Mouse (Mus musculus) limb, embryonic 11.5 days (tissue): ENCODE results near the gene Ctsd. TPM values are rescaled to one million over a fixed set of nuclear protein-coding genes. Genes with fewer than 3 reads are reported as not detected.

Experiments
- ATAC-seq: fragments of 200-750 bp; cut with Nextera tagmentation; 2 replicates; pipeline ENCODE4 v1.8.0; 2017; ENCODE audit warnings: low read depth; ENCODE audit not compliant: insufficient number of reproducible peaks, low FRiP score, low TSS enrichment
- DNase-seq: peaks from one replicate; pipeline ENCODE4 v3.0.0-alpha.2; 2015; ENCODE audit warnings: low spot score
- H3K27ac ChIP-seq: fragments of 300-500 bp; sonication (generic); replicated peaks from 2 replicates; pipeline ENCODE4 v1.5.1; 2014; ENCODE audit warnings: low read depth, mild to moderate bottlenecking, low read length
- H3K27me3 ChIP-seq: fragments of 300-500 bp; sonication (generic); 2 replicates; pipeline ENCODE4 v1.6.1; 2014; ENCODE audit warnings: mild to moderate bottlenecking, low read length, mixed read lengths; ENCODE audit not compliant: control insufficient read depth, insufficient read depth
- H3K36me3 ChIP-seq: fragments of 300-500 bp; sonication (generic); 2 replicates; pipeline ENCODE4 v1.6.1; 2014; ENCODE audit warnings: mild to moderate bottlenecking, low read length, moderate library complexity, mixed read lengths; ENCODE audit not compliant: control insufficient read depth, insufficient read depth
- H3K4me1 ChIP-seq: fragments of 300-500 bp; sonication (generic); 2 replicates; pipeline ENCODE4 v1.6.1; 2014; ENCODE audit warnings: low read length, mixed read lengths; ENCODE audit not compliant: control insufficient read depth, insufficient read depth
- H3K4me2 ChIP-seq: fragments of 300-500 bp; sonication (generic); 2 replicates; pipeline ENCODE4 v1.6.1; 2014; ENCODE audit warnings: low read depth, mild to moderate bottlenecking, moderate library complexity; ENCODE audit not compliant: severe bottlenecking
- H3K4me3 ChIP-seq: fragments of 300-500 bp; sonication (generic); 2 replicates; pipeline ENCODE4 v1.5.1; 2014; ENCODE audit warnings: low read depth, low read length
- H3K9ac ChIP-seq: fragments of 300-500 bp; sonication (generic); 2 replicates; pipeline ENCODE4 v1.6.1; 2014; ENCODE audit warnings: mild to moderate bottlenecking, low read length
- H3K9me3 ChIP-seq: fragments of 300-500 bp; sonication (generic); 2 replicates; pipeline ENCODE4 v1.6.1; 2016; ENCODE audit warnings: low read length; ENCODE audit not compliant: control insufficient read depth
- WGBS: fragments of 180-500 bp; shearing (Covaris S2); extraction: QIAGEN DNeasy Blood & Tissue Kit; methylation state at CpG from one replicate; pipeline ENCODE4 v1.1.7; 2014; 5-methylcytosine and 5-hydroxymethylcytosine counted together
- polyA plus RNA-seq: library from polyadenylated mRNA; unstranded; fragments of >200 nt; fragmentation: Nextera tagmentation; extraction: Ambion mirVana; gene quantifications from 2 replicates; pipeline ENCODE4 v1.2.1, GENCODE M21; 2014

The Ctsd gene
- polyA plus RNA-seq, 1 experiment from 2014 or later: 133 TPM

GRCm38 (mm10) chr7:142395472-142395871 lies 7.6 kb upstream of the Ctsd start:
- no peak overlapping the region for H3K27ac ChIP-seq
- H3K27me3 ChIP-seq: no peaks in the 10 kb centered on the region
- H3K9ac ChIP-seq: no peak overlapping the region
- DNase-seq (no peak), ATAC-seq (no peak)
- no peaks in the 10 kb centered on the region for H3K36me3 ChIP-seq
- no peaks in the 10 kb centered on the region for H3K9me3 ChIP-seq
- no peaks in the 10 kb centered on the region for H3K4me1 ChIP-seq
- H3K4me3 ChIP-seq: no peak overlapping the region
- 86% methylated on average over 4 of the region's 4 CpGs for WGBS
- H3K4me2 ChIP-seq: no peak overlapping the region

GRCm38 (mm10) chr7:142394261-142395190 lies 6.7 kb upstream of the Ctsd start:
- DNase-seq (no peak), ATAC-seq (no peak)
- Histone ChIP-seq H3K27ac (no peak overlapping the region), H3K4me2 (no peak overlapping the region), H3K27me3 (no peaks in the 10 kb centered on the region), H3K36me3 (no peaks in the 10 kb centered on the region), H3K4me3 (no peak overlapping the region), H3K9ac (no peak overlapping the region), H3K4me1 (no peaks in the 10 kb centered on the region), H3K9me3 (no peaks in the 10 kb centered on the region)
- 75% methylated on average over 6 of the region's 6 CpGs for WGBS

- no peak for DNase-seq
- H3K4me3 ChIP-seq: no peak overlapping the region
- H3K36me3 ChIP-seq: no peaks in the 10 kb centered on the region
- H3K9me3 ChIP-seq: no peaks in the 10 kb centered on the region
- no peak overlapping the region for H3K27ac ChIP-seq
- no peaks in the 10 kb centered on the region for H3K27me3 ChIP-seq
- no peak overlapping the region for H3K9ac ChIP-seq
- H3K4me1 ChIP-seq: no peaks in the 10 kb centered on the region
- 32% methylated on average over 4 of the region's 4 CpGs for WGBS
- ATAC-seq: no peak
- no peak overlapping the region for H3K4me2 ChIP-seq
These were observed 5.4 kb upstream of the Ctsd start for GRCm38 (mm10) chr7:142393191-142393590.

GRCm38 (mm10) chr7:142391609-142392008 lies 3.8 kb upstream of the Ctsd start:
- H3K27ac ChIP-seq: no peak overlapping the region
- H3K4me1 ChIP-seq: peaks cover 6% of the 10 kb centered on the region
- WGBS: 82% methylated on average over 4 of the region's 4 CpGs
- H3K36me3 ChIP-seq: no peaks in the 10 kb centered on the region
- no peak overlapping the region for H3K9ac ChIP-seq
- H3K4me3 ChIP-seq: no peak overlapping the region
- no peaks in the 10 kb centered on the region for H3K27me3 ChIP-seq
- DNase-seq (no peak), ATAC-seq (no peak)
- no peaks in the 10 kb centered on the region for H3K9me3 ChIP-seq
- no peak overlapping the region for H3K4me2 ChIP-seq

GRCm38 (mm10) chr7:142391108-142391507 lies 3.3 kb upstream of the Ctsd start:
- DNase-seq (no peak), ATAC-seq (no peak)
- Histone ChIP-seq H3K27ac (no peak overlapping the region), H3K9ac (no peak overlapping the region), H3K4me2 (no peak overlapping the region), H3K36me3 (no peaks in the 10 kb centered on the region), H3K27me3 (no peaks in the 10 kb centered on the region), H3K4me3 (no peak overlapping the region), H3K9me3 (no peaks in the 10 kb centered on the region), H3K4me1 (peaks cover 9% of the 10 kb centered on the region)
- WGBS: 84% methylated on average over 3 of the region's 3 CpGs

- H3K27me3 ChIP-seq: no peaks in the 10 kb centered on the region
- H3K4me1 ChIP-seq: peaks cover 9% of the 10 kb centered on the region
- H3K4me3 ChIP-seq: no peak overlapping the region
- H3K4me2 ChIP-seq: no peak overlapping the region
- H3K9me3 ChIP-seq: no peaks in the 10 kb centered on the region
- no peak overlapping the region for H3K9ac ChIP-seq
- WGBS: 86% methylated on average over 3 of the region's 3 CpGs
- ATAC-seq (no peak), DNase-seq (no peak)
- peaks cover 2% of the 10 kb centered on the region for H3K36me3 ChIP-seq
- H3K27ac ChIP-seq: no peak overlapping the region
These were observed 2.3 kb upstream of the Ctsd start for GRCm38 (mm10) chr7:142389961-142390650.

- no peaks in the 10 kb centered on the region for H3K27me3 ChIP-seq
- no peak overlapping the region for H3K27ac ChIP-seq
- no peak for DNase-seq
- peaks cover 9% of the 10 kb centered on the region for H3K36me3 ChIP-seq
- H3K9ac ChIP-seq: no peak overlapping the region
- ATAC-seq: no peak
- no peak overlapping the region for H3K4me3 ChIP-seq
- H3K4me2 ChIP-seq: no peak overlapping the region
- peaks cover 9% of the 10 kb centered on the region for H3K4me1 ChIP-seq
- WGBS: 90% methylated on average over 2 of the region's 2 CpGs
- no peaks in the 10 kb centered on the region for H3K9me3 ChIP-seq
These were observed 902 bp upstream of the Ctsd start for GRCm38 (mm10) chr7:142388740-142389139.

GRCm38 (mm10) chr7:142388198-142388597 lies 360 bp upstream of the Ctsd start:
- ATAC-seq (0 out of 2 replicates have a peak, but pooled peaks have one; percentile 2), DNase-seq (no peak)
- Histone ChIP-seq H3K36me3 (peaks cover 12% of the 10 kb centered on the region), H3K9ac (no peak overlapping the region), H3K4me2 (peak overlapping the region; percentile 85), H3K4me1 (peaks cover 9% of the 10 kb centered on the region), H3K27ac (no peak overlapping the region), H3K27me3 (no peaks in the 10 kb centered on the region), H3K4me3 (peak overlapping the region; percentile 85), H3K9me3 (no peaks in the 10 kb centered on the region)
- WGBS: 88% methylated on average over 1 of the region's 1 CpGs
